Mouse (Mus musculus) intestine, embryonic 15.5 days (tissue): ENCODE results near the gene Lpxn. TPM values are rescaled to one million over a fixed set of nuclear protein-coding genes. Genes with fewer than 3 reads are reported as not detected.

Experiments
- ATAC-seq: fragments of 200-750 bp; cut with Nextera tagmentation; 2 replicates; pipeline ENCODE4 v1.8.0; 2017; ENCODE audit warnings: moderate TSS enrichment, moderate library complexity
- H3K27ac ChIP-seq: fragments of 300-500 bp; sonication (generic); 2 replicates; pipeline ENCODE4 v1.5.1; 2015; ENCODE audit warnings: mild to moderate bottlenecking, inconsistent platforms
- H3K27me3 ChIP-seq: fragments of 300-500 bp; sonication (generic); replicated peaks from 2 replicates; pipeline ENCODE4 v1.6.1; 2015; ENCODE audit warnings: inconsistent platforms
- H3K36me3 ChIP-seq: fragments of 300-500 bp; sonication (generic); 2 replicates; pipeline ENCODE4 v1.6.1; 2015; ENCODE audit warnings: inconsistent platforms
- H3K4me1 ChIP-seq: fragments of 300-500 bp; sonication (generic); replicated peaks from 2 replicates; pipeline ENCODE4 v1.6.1; 2015; ENCODE audit warnings: inconsistent platforms
- H3K4me2 ChIP-seq: fragments of 300-500 bp; sonication (generic); replicated peaks from 2 replicates; pipeline ENCODE4 v1.6.1; 2015; ENCODE audit warnings: mild to moderate bottlenecking, inconsistent platforms
- H3K4me3 ChIP-seq: fragments of 300-500 bp; sonication (generic); replicated peaks from 2 replicates; pipeline ENCODE4 v1.5.1; 2015; ENCODE audit warnings: inconsistent platforms
- H3K9ac ChIP-seq: fragments of 300-500 bp; sonication (generic); 2 replicates; pipeline ENCODE4 v1.6.1; 2015; ENCODE audit warnings: inconsistent platforms
- H3K9me3 ChIP-seq: fragments of 300-500 bp; sonication (generic); 2 replicates; pipeline ENCODE4 v1.6.1; 2016; ENCODE audit warnings: inconsistent platforms
- WGBS: fragments of 180-500 bp; shearing (Covaris S2); methylation state at CpG from one replicate; pipeline ENCODE4 v1.1.7; 2015; 5-methylcytosine and 5-hydroxymethylcytosine counted together
- polyA plus RNA-seq: library from polyadenylated mRNA; unstranded; fragments of >200 nt; fragmentation: Nextera tagmentation; extraction: Ambion mirVana; gene quantifications from 2 replicates; pipeline ENCODE4 v1.2.1, GENCODE M21; 2015

Gene Lpxn
- polyA plus RNA-seq, 1 experiment from 2014 or later = 3.0 TPM

DNA sequence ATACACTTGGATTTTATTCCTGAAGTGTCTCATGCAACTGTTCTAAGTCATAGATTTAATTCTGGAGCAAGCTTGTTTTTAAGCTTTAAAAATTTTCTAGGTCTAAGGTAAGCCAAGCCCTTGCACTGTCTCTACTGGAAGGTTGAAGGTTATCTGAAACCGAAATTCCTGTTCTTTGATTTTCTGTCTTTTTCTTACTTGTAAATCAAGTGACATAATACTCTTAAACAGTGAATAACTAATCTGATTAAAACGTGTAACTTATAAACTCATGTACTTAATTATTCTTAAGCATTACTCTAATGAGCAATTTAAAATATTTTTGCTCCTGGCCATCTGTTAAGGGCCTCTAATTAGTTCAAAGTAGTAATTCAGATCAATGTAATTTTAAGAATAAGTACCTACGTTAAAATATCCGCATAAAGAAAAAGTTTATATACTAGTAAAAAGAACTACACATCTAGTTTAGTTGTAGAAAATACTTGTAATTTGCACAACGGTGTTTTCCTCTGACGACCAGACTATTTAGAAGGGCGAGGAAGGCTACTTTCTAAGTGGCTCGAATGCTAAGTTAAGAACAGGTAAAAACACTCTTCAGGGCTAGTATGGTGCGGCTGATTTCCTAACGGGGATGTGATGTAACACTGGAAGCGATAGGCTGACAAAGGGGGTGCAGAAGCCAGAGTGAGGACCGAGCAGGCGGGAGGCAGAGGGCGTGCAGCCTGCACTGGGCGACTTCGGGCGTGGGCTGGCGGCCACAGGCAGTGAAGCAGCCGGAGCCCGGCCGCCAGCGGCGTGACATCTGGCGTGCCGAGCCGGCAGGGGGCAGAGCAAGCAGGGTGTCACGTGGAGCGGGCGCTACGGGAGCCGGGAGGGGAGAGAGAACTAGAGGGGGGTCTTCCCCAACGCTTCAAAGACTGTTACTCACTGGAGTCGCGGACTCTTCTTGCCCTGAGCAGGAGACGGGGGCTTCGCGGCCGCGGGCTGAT lies 1.6 kb upstream of the Lpxn start:
- peak overlapping the region; percentile 99 for H3K27ac ChIP-seq
- no peaks in the 10 kb centered on the region for H3K27me3 ChIP-seq
- peak overlapping the region; percentile 96 for H3K9ac ChIP-seq
- H3K4me1 ChIP-seq = 0 out of 2 replicates have a peak, but pooled peaks cover 3% of the 10 kb centered on the region
- ATAC-seq = peak; percentile 57
- peak overlapping the region; percentile 54 for H3K4me2 ChIP-seq
- under 1% methylated on average over 39 of the region's 39 CpGs for WGBS
- H3K9me3 ChIP-seq = no peaks in the 10 kb centered on the region
- H3K36me3 ChIP-seq = no peaks in the 10 kb centered on the region
- peak overlapping the region; percentile 95 for H3K4me3 ChIP-seq

DNA sequence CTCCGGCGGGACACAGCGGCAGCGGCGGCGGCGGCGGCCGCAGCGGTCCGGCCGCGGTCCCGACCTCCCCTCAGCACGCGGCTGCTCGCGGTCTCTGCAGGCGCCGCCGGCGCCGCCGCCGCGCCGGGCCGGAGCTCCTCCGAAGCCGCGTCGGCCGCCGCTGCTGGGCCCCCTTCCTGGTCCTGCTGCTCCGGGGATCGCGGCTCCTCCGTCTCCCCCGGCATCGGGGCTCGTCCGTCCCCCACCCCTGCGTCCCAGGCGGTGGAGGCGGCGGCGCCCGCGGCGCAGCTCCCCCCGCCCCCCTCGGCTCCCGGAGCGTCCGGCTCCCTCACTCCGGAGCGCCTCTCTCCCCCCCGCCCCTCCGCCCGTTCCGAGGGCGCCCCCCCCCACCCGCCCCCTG lies 883 bp upstream of the Lpxn start:
- Histone ChIP-seq H3K27ac (peak overlapping the region; percentile 99), H3K4me1 (0 out of 2 replicates have a peak, but pooled peaks cover 3% of the 10 kb centered on the region), H3K4me3 (peak overlapping the region; percentile 95), H3K36me3 (no peaks in the 10 kb centered on the region), H3K9me3 (no peaks in the 10 kb centered on the region), H3K4me2 (peak overlapping the region; percentile 53; the same call in 1 of the 2 replicates), H3K27me3 (no peaks in the 10 kb centered on the region), H3K9ac (peak overlapping the region; percentile 96)
- WGBS = 1% methylated on average over 33 of the region's 63 CpGs
- peak; percentile 50 for ATAC-seq

DNA sequence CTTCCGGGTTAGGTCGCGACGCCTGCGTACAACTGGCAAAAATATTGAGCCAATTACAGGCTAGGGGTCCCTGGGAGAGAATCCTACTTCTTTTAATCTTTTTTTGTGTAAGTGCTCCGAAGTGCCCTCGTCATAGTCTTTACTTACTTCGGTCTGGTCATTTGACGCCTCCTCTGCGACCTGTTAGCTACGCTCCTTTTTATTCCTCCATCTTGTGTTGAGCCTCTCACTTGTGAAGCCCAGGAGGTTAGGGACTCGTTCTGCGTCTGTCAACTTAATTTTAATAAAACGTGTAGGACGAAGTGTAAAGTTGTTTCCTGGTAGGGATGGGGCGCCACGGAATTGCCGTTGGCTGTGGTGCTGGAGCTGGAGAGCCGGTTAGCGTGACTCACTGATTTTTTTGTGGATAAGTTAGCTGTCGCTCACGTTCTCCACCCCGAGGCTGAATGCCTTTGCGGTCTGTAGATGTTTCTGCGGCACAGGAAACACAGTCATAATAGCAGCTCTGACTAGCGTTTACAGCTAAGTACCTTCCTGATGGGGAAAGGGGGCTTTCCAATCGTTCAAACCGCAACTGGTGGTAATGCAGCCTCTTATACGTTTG lies 437 bp downstream of the Lpxn start:
- Histone ChIP-seq H3K4me2 (peak overlapping the region; percentile 64), H3K4me3 (peak overlapping the region; percentile 95), H3K27ac (peak overlapping the region; percentile 99), H3K27me3 (no peaks in the 10 kb centered on the region), H3K4me1 (0 out of 2 replicates have a peak, but pooled peaks cover 3% of the 10 kb centered on the region), H3K9me3 (no peaks in the 10 kb centered on the region), H3K36me3 (no peaks in the 10 kb centered on the region), H3K9ac (peak overlapping the region; percentile 51)
- WGBS = under 1% methylated on average over 29 of the region's 29 CpGs
- peak; percentile 32 for ATAC-seq

DNA sequence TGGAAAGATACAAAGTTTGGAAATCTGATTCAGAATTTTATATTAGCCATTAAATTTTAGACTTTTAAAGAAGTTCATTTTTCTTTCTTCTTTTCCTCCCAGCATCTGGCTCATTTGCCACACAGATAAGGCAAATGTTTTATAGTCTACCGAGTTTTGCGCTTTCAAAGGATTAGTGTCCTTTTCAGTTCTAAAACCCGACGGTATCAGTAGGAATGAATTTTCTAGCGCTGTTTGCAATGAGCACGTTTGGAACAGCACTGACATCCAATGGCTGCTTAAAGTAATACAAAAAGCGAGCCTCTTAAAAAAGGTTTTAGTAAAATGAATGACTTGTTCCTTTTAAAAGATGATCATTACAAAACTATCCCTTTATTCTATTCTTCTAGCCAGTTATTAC lies 1.1 kb downstream of the Lpxn start:
- 1% methylated on average over 7 of the region's 7 CpGs for WGBS
- no peak for ATAC-seq

DNA sequence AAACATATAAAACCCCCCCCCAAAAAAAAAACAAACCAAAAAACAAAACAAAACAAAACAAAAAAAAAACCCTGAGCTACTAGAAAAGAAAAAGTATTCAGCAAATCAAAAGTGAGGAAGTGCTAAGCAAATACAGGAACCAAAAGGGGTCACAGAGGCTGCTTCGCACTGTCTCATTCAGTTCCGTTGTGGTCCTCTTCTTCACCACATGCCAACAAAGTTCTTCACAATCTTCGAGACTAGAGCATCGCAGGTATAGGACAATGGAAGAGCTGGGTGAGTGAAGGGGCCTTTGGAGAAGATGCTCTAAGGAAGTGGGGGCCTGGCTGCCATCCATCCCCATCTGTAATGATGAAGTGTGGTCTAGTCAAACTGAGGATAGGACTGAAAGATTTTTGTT lies 2.4 kb downstream of the Lpxn start:
- no peak overlapping the region for H3K27ac ChIP-seq
- H3K27me3 ChIP-seq = no peaks in the 10 kb centered on the region
- no peak overlapping the region for H3K9ac ChIP-seq
- H3K36me3 ChIP-seq = no peaks in the 10 kb centered on the region
- WGBS = 68% methylated on average over 4 of the region's 4 CpGs
- no peak overlapping the region for H3K4me3 ChIP-seq
- H3K4me2 ChIP-seq = no peak overlapping the region
- H3K9me3 ChIP-seq = no peaks in the 10 kb centered on the region
- no peak for ATAC-seq
- no peaks in the 10 kb centered on the region for H3K4me1 ChIP-seq

More for the DNA sequence above, 1.1 kb downstream of the Lpxn start:
- peak overlapping the region; percentile 95 for H3K4me3 ChIP-seq
- no peaks in the 10 kb centered on the region for H3K9me3 ChIP-seq
- peak overlapping the region; percentile 99 for H3K27ac ChIP-seq
- H3K4me1 ChIP-seq = no peaks in the 10 kb centered on the region
- H3K4me2 ChIP-seq = peak overlapping the region; percentile 64
- no peaks in the 10 kb centered on the region for H3K27me3 ChIP-seq
- peak overlapping the region; percentile 51; the same call in 1 of the 2 replicates for H3K9ac ChIP-seq
- no peaks in the 10 kb centered on the region for H3K36me3 ChIP-seq

DNA sequence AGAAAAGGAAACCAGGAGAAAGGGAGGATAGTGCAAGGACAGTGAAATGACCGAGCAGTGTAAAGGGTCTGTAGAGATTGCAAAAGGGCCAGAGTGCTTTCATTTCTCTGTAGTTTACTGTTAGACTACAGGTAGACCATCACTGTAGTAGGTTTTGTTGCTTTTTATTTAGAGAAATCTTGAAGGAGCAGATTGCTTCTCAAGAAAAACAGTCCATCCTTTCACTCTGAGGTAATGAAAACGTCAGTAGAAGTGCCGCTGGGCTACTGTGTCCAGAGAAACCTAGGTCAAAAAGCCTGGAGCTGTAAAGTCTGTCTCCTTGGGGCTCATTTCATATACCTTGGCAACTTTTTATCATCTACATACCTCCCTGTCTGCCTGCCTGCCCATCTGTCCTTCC lies 3.1 kb downstream of the Lpxn start:
- ATAC-seq = no peak
- Histone ChIP-seq H3K36me3 (no peaks in the 10 kb centered on the region), H3K4me2 (no peak overlapping the region), H3K4me3 (no peak overlapping the region), H3K27ac (no peak overlapping the region), H3K9ac (no peak overlapping the region), H3K4me1 (no peaks in the 10 kb centered on the region), H3K27me3 (no peaks in the 10 kb centered on the region), H3K9me3 (no peaks in the 10 kb centered on the region)
- WGBS = 84% methylated on average over 3 of the region's 3 CpGs

DNA sequence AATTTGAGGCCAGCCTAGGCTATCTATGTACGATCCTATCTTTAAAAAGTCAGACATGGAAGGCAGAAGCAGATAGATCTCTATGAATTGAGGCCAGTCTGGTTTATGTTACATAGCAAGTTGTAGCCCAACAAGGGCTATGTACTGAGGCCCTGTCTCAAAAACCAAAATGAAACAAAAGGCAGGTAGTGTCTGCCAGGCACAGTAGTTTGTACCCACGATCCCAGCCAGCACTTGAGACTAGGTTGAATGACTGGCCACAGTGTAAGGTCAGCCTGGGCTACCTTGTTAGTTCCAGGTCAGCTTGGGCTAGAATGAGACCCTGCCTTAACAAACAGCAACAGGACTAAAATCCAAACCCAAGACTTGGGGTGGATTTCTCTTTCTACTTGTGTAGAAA lies 4.6 kb downstream of the Lpxn start:
- Histone ChIP-seq H3K4me1 (no peaks in the 10 kb centered on the region), H3K4me2 (no peak overlapping the region), H3K9me3 (no peaks in the 10 kb centered on the region), H3K27ac (no peak overlapping the region), H3K36me3 (no peaks in the 10 kb centered on the region), H3K27me3 (no peaks in the 10 kb centered on the region), H3K9ac (no peak overlapping the region), H3K4me3 (no peak overlapping the region)
- ATAC-seq = no peak
- WGBS = 69% methylated on average over 2 of the region's 2 CpGs

DNA sequence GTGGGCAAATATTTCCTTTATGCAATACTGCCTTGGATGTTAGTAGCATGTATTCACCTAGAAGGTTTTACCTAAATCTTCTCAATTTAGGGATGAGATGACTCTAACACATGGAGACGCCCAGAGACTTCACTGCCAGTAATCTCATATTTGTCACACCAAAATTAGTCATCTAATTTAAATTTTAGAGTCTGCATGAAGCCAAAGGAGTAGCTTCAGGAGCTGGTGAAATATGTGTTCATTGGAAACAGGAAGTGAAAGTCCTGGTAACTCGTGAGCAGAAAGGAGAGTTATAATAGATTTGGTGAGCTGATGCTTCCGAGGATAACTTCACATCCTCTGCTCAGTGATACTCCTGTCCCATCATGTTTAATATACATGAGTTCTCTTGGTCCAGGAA lies 5.1 kb downstream of the Lpxn start:
- Histone ChIP-seq H3K27ac (no peak overlapping the region), H3K9me3 (no peaks in the 10 kb centered on the region), H3K4me1 (no peaks in the 10 kb centered on the region), H3K4me2 (no peak overlapping the region), H3K36me3 (no peaks in the 10 kb centered on the region), H3K9ac (no peak overlapping the region), H3K27me3 (no peaks in the 10 kb centered on the region), H3K4me3 (no peak overlapping the region)
- ATAC-seq = no peak
- 64% methylated on average over 3 of the region's 3 CpGs for WGBS

DNA sequence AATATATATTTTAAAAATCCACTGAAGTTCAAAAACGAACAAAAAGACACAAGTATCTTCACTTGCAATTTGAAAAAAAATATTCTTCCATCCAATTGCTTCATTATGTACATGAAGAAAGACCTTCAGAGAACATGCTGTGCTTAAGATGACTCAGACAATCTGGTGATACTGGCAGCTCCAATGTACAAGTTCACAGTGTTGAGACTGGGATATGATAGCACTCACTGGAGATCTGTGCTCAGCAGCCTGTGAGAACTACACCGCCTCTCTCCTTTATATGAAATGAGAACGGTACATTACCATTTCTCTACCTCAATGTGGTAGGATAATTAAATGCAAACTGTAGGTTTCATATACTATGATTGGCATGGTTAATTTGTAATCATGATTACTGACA lies 6.8 kb downstream of the Lpxn start:
- Histone ChIP-seq H3K27me3 (no peaks in the 10 kb centered on the region), H3K9me3 (no peaks in the 10 kb centered on the region), H3K36me3 (no peaks in the 10 kb centered on the region), H3K4me3 (no peak overlapping the region), H3K4me1 (no peaks in the 10 kb centered on the region), H3K9ac (no peak overlapping the region), H3K4me2 (no peak overlapping the region), H3K27ac (no peak overlapping the region)
- WGBS = 79% methylated on average over 3 of the region's 3 CpGs
- ATAC-seq = no peak

DNA sequence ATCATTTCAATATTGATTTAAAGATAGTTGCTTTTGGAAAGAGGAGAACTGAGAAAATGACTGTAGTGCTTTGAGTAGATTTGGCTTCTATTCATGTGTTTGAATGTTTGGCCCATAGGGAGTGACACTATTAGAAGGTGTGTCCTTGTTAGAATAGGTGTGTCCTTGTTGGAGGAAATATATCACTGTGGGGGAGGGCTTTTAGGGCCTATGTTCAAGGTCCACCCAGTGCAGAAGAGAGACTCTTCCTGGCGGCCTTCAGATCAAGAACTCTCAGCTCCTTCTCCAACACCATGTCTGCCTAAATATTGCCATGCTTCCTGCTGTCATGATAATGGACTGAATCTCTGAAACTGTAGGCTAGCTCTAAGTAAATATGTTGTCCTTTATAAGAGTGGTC lies 8.2 kb downstream of the Lpxn start:
- 72% methylated on average over 1 of the region's 1 CpGs for WGBS
- no peaks in the 10 kb centered on the region for H3K9me3 ChIP-seq
- no peaks in the 10 kb centered on the region for H3K27me3 ChIP-seq
- H3K4me1 ChIP-seq = no peaks in the 10 kb centered on the region
- no peak overlapping the region for H3K27ac ChIP-seq
- no peaks in the 10 kb centered on the region for H3K36me3 ChIP-seq
- no peak overlapping the region for H3K4me3 ChIP-seq
- ATAC-seq = peak; percentile 51; the same call in 1 of the 2 replicates
- H3K9ac ChIP-seq = no peak overlapping the region
- H3K4me2 ChIP-seq = no peak overlapping the region

DNA sequence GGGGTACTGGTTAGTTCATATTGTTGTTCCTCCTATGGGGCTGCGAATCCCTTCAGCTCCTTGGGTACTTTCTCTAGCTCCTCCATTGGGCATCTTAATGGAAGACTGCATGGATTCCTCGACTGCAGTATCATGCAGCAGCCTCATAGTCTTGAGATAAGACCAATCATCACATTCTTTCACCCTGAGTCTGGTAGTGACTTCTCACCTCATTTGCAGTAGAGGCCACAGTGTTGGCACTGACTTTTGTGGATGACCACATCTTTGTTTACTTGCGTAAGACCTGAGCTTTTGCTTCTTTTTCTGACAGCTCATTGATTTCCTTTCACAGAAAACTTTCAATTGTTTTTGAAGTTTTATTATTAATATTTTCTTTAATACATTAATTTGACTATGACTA lies 9.7 kb downstream of the Lpxn start:
- Histone ChIP-seq H3K9ac (no peak overlapping the region), H3K4me3 (no peak overlapping the region), H3K27ac (no peak overlapping the region), H3K27me3 (no peaks in the 10 kb centered on the region), H3K9me3 (no peaks in the 10 kb centered on the region), H3K36me3 (no peaks in the 10 kb centered on the region), H3K4me1 (no peaks in the 10 kb centered on the region), H3K4me2 (no peak overlapping the region)
- ATAC-seq = no peak
- WGBS = 87% methylated on average over 3 of the region's 3 CpGs

DNA sequence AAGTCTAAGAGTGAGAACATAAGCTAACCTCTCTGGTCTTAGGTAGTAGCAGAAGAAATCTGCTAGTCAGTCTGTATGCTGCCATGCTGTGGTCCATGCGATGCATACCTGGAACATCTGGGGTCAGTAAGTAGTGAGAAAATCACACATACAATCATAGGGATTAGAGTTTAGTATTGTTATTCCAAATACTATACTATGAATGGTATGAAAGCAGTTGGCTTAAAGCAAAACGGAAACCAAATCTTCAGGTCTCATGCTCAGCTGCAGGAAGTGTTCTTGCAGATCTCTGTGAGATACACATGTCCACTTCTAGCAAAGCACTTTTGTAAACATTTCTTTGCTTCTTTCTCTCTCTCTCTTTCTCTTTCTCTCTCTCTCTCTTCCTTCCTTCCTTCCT lies 10.2 kb downstream of the Lpxn start:
- Histone ChIP-seq H3K4me3 (no peak overlapping the region), H3K9ac (no peak overlapping the region), H3K9me3 (no peaks in the 10 kb centered on the region), H3K36me3 (no peaks in the 10 kb centered on the region), H3K4me2 (no peak overlapping the region), H3K27ac (no peak overlapping the region), H3K4me1 (no peaks in the 10 kb centered on the region), H3K27me3 (no peaks in the 10 kb centered on the region)
- WGBS = 63% methylated on average over 2 of the region's 2 CpGs
- ATAC-seq = no peak
